Mouse (Mus musculus) forebrain, embryonic 12.5 days (tissue): ENCODE measurements at regions not wholly inside any gene's neighbourhood (a gene's known extent, or its start where the extent isn't known, plus 50 kb on each side); places are given as distances from the start of the nearest gene placed in this dataset.

Experiments used
- ATAC-seq: fragments of 200-750 bp; cut with Nextera tagmentation; 2 replicates; pipeline ENCODE4 v1.8.0; 2017; ENCODE audit warnings: moderate TSS enrichment; ENCODE audit not compliant: low FRiP score
- H3K27ac ChIP-seq: fragments of 300-500 bp; sonication (generic); 2 replicates; pipeline ENCODE4 v1.5.1; 2016; ENCODE audit warnings: mild to moderate bottlenecking
- H3K27me3 ChIP-seq: fragments of 300-500 bp; sonication (generic); 2 replicates; pipeline ENCODE4 v1.6.1; 2016; ENCODE audit warnings: mild to moderate bottlenecking
- H3K36me3 ChIP-seq: fragments of 300-500 bp; sonication (generic); replicated peaks from 2 replicates; pipeline ENCODE4 v1.6.1; 2016; ENCODE audit warnings: mild to moderate bottlenecking
- H3K4me1 ChIP-seq: fragments of 300-500 bp; sonication (generic); 2 replicates; pipeline ENCODE4 v1.6.1; 2016
- H3K4me2 ChIP-seq: fragments of 300-500 bp; sonication (generic); 2 replicates; pipeline ENCODE4 v1.6.1; 2016; ENCODE audit warnings: mild to moderate bottlenecking, moderate library complexity
- H3K4me3 ChIP-seq: fragments of 300-500 bp; sonication (generic); replicated peaks from 2 replicates; pipeline ENCODE4 v1.5.1; 2016; ENCODE audit warnings: mild to moderate bottlenecking
- H3K9ac ChIP-seq: fragments of 300-500 bp; sonication (generic); 2 replicates; pipeline ENCODE4 v1.6.1; 2016; ENCODE audit warnings: mild to moderate bottlenecking
- H3K9me3 ChIP-seq: fragments of 300-500 bp; sonication (generic); 2 replicates; pipeline ENCODE4 v1.6.1; 2016
- WGBS: fragments of 180-500 bp; shearing (Covaris S2); methylation state at CpG from one replicate; pipeline ENCODE4 v1.1.7; 2016; 5-methylcytosine and 5-hydroxymethylcytosine counted together

- no peak for ATAC-seq
- Histone ChIP-seq H3K4me3 (no peak overlapping the region), H3K9me3 (0 out of 2 replicates have a peak, but pooled peaks cover 3% of the 10 kb centered on the region), H3K9ac (no peak overlapping the region), H3K27me3 (no peaks in the 10 kb centered on the region), H3K27ac (no peak overlapping the region), H3K36me3 (no peaks in the 10 kb centered on the region), H3K4me1 (no peaks in the 10 kb centered on the region), H3K4me2 (no peak overlapping the region)
- WGBS = 98% methylated on average over 1 of the region's 1 CpGs
These were observed 152.3 kb upstream of the Slc7a11 start for GRCm38 (mm10) chr3:50595732-50596131.

DNA sequence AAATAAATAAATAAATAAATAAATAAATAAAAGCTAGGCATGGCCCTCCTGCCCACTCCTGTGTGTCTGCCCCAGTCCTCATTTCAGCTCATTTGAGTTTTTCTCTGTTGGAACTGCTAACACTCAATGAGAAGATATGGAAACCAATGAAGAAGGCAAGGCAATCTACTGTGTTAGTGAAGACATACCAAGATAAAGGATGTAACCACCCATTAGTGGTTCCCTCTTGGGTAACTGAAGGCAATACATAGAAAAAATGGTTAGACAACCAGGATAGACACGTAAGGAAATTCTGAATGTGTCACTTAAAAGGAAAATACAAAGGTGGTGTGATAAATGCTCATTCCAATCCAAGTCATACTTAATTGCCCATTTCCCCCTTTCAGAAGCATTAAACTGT, 140.9 kb upstream of the Slc7a11 start:
- ATAC-seq = no peak
- no peaks in the 10 kb centered on the region for H3K4me1 ChIP-seq
- no peaks in the 10 kb centered on the region for H3K36me3 ChIP-seq
- H3K4me3 ChIP-seq = no peak overlapping the region
- no peaks in the 10 kb centered on the region for H3K27me3 ChIP-seq
- H3K4me2 ChIP-seq = no peak overlapping the region
- no peaks in the 10 kb centered on the region for H3K9me3 ChIP-seq
- no peak overlapping the region for H3K9ac ChIP-seq
- WGBS = 88% methylated on average over 1 of the region's 1 CpGs
- no peak overlapping the region for H3K27ac ChIP-seq

- WGBS = 79% methylated on average over 6 of the region's 6 CpGs
- H3K4me2 ChIP-seq = no peak overlapping the region
- no peaks in the 10 kb centered on the region for H3K9me3 ChIP-seq
- ATAC-seq = no peak
- no peak overlapping the region for H3K9ac ChIP-seq
- no peaks in the 10 kb centered on the region for H3K27me3 ChIP-seq
- no peaks in the 10 kb centered on the region for H3K36me3 ChIP-seq
- H3K4me3 ChIP-seq = no peak overlapping the region
- no peaks in the 10 kb centered on the region for H3K4me1 ChIP-seq
- H3K27ac ChIP-seq = no peak overlapping the region
These were observed 140.1 kb upstream of the Slc7a11 start for GRCm38 (mm10) chr3:50583475-50583874.

GRCm38 (mm10) chr3:50574388-50574787, 131.0 kb upstream of the Slc7a11 start:
- WGBS = 95% methylated on average over 9 of the region's 9 CpGs
- Histone ChIP-seq H3K27me3 (no peaks in the 10 kb centered on the region), H3K4me3 (no peak overlapping the region), H3K4me2 (no peak overlapping the region), H3K9me3 (0 out of 2 replicates have a peak, but pooled peaks cover 2% of the 10 kb centered on the region), H3K27ac (no peak overlapping the region), H3K4me1 (no peaks in the 10 kb centered on the region), H3K36me3 (no peaks in the 10 kb centered on the region), H3K9ac (no peak overlapping the region)
- ATAC-seq = no peak

DNA sequence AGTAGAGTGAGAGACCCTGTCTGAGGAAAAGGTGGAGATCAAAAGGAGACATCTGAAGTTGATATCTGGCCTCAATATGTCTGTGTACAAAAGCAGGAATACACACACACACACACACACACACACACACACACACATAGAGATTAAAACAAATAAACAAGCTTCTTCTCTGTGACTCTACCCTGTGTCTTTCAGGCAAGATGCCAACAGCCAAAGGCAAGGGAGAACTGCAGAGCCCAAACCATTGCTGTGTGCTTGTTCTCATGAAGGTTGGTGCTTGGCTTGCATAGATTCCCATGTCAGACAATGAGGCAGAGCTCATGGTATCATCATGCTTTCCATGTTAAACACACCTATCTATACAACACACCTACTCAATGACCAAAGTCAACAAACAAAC, 126.6 kb upstream of the Slc7a11 start:
- Histone ChIP-seq H3K9ac (no peak overlapping the region), H3K36me3 (no peaks in the 10 kb centered on the region), H3K4me3 (no peak overlapping the region), H3K27ac (no peak overlapping the region), H3K27me3 (no peaks in the 10 kb centered on the region), H3K4me2 (no peak overlapping the region), H3K9me3 (0 out of 2 replicates have a peak, but pooled peaks cover 2% of the 10 kb centered on the region), H3K4me1 (no peaks in the 10 kb centered on the region)
- no peak for ATAC-seq

GRCm38 (mm10) chr3:50569565-50569964, 126.2 kb upstream of the Slc7a11 start:
- H3K4me3 ChIP-seq = no peak overlapping the region
- H3K9me3 ChIP-seq = 0 out of 2 replicates have a peak, but pooled peaks cover 2% of the 10 kb centered on the region
- no peak overlapping the region for H3K4me2 ChIP-seq
- no peak overlapping the region for H3K9ac ChIP-seq
- no peaks in the 10 kb centered on the region for H3K36me3 ChIP-seq
- no peaks in the 10 kb centered on the region for H3K27me3 ChIP-seq
- no peak for ATAC-seq
- 94% methylated on average over 10 of the region's 10 CpGs for WGBS
- no peak overlapping the region for H3K27ac ChIP-seq
- H3K4me1 ChIP-seq = no peaks in the 10 kb centered on the region

- H3K27ac ChIP-seq = no peak overlapping the region
- H3K27me3 ChIP-seq = no peaks in the 10 kb centered on the region
- no peak for ATAC-seq
- WGBS = 78% methylated on average over 1 of the region's 1 CpGs
- no peak overlapping the region for H3K4me3 ChIP-seq
- H3K9ac ChIP-seq = no peak overlapping the region
- no peak overlapping the region for H3K4me2 ChIP-seq
- no peaks in the 10 kb centered on the region for H3K9me3 ChIP-seq
- H3K4me1 ChIP-seq = peaks cover 12% of the 10 kb centered on the region
- no peaks in the 10 kb centered on the region for H3K36me3 ChIP-seq
These were observed 110.7 kb upstream of the Slc7a11 start for GRCm38 (mm10) chr3:50554150-50554549.

DNA sequence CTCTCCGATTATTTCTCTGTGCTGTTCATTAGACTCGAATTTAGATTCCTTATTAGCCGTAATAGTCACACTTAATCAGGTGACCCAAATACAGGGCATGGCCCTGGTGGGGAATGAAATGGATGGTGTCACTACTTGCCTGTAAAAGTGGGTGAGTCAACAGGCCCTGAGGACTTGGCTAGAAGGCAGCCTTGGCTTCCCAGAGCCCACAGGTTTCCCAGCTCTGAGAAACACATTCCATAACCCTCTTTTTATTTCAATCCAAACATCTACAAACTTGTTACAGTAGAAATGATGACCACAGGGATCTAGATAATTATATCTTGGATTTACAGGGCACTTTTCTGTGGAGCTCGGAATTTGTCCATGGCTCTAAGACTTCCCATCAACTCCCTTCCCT, 105.2 kb upstream of the Slc7a11 start:
- H3K27me3 ChIP-seq = no peaks in the 10 kb centered on the region
- H3K27ac ChIP-seq = no peak overlapping the region
- peaks cover 12% of the 10 kb centered on the region for H3K4me1 ChIP-seq
- H3K36me3 ChIP-seq = no peaks in the 10 kb centered on the region
- H3K9me3 ChIP-seq = no peaks in the 10 kb centered on the region
- H3K9ac ChIP-seq = no peak overlapping the region
- WGBS = 90% methylated on average over 4 of the region's 4 CpGs
- H3K4me2 ChIP-seq = no peak overlapping the region
- H3K4me3 ChIP-seq = no peak overlapping the region
- no peak for ATAC-seq

DNA sequence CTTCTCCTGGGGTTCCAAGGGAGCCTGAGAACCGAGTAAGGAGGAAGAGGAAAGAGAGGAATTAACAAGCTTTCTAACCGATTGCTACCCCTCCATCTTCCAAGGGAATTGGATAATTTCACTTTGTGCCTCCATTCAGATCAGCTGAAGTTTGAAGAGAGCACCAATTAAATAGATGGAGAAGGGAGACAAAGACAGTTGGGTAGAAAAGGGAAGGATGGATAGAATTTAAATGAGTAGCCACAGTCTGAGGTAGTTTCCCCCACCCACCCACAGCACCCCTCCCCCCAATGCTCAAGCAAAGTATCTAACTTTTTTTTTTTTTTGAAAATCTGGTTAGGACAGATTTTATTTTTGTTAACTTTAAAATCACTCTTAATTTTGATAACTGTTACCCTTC, 87.2 kb upstream of the Slc7a11 start:
- 9% methylated on average over 2 of the region's 2 CpGs for WGBS
- no peaks in the 10 kb centered on the region; the same call in 1 of the 2 replicates for H3K9me3 ChIP-seq
- ATAC-seq = peak; percentile 57; the same call in 1 of the 2 replicates

GRCm38 (mm10) chr3:50524006-50524405, 80.6 kb upstream of the Slc7a11 start:
- no peaks in the 10 kb centered on the region for H3K27me3 ChIP-seq
- ATAC-seq = no peak
- H3K4me3 ChIP-seq = no peak overlapping the region
- WGBS = 74% methylated on average over 1 of the region's 1 CpGs
- H3K9ac ChIP-seq = no peak overlapping the region
- no peaks in the 10 kb centered on the region for H3K9me3 ChIP-seq
- H3K4me1 ChIP-seq = no peaks in the 10 kb centered on the region
- no peak overlapping the region for H3K27ac ChIP-seq
- H3K36me3 ChIP-seq = no peaks in the 10 kb centered on the region
- no peak overlapping the region for H3K4me2 ChIP-seq

More for the DNA sequence above, 87.2 kb upstream of the Slc7a11 start:
- no peak overlapping the region for H3K4me2 ChIP-seq
- H3K9ac ChIP-seq = no peak overlapping the region
- H3K36me3 ChIP-seq = no peaks in the 10 kb centered on the region
- H3K4me1 ChIP-seq = 0 out of 2 replicates have a peak, but pooled peaks cover 2% of the 10 kb centered on the region
- H3K27ac ChIP-seq = no peak overlapping the region
- H3K27me3 ChIP-seq = no peaks in the 10 kb centered on the region
- no peak overlapping the region for H3K4me3 ChIP-seq

DNA sequence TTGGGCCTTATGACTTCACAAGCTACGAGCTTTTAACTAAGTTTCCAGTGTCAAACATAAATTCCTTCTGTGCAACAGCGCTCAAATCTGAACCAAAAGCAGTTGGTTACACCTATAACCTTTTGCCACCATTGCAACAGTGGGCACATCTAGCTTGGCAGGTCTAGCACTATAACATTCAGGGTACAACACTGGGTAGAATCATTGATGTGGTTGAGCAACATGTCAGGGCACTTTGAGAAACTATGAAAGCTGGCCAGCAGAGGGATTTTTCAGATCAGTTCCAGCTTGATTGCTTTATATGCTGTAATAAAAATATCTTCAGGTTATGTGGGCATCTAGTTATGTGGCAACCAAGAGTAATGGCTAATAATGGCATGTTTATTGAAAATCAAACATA, 63.8 kb upstream of the Slc7a11 start:
- no peaks in the 10 kb centered on the region for H3K27me3 ChIP-seq
- 92% methylated on average over 2 of the region's 2 CpGs for WGBS
- no peak overlapping the region for H3K4me3 ChIP-seq
- H3K9me3 ChIP-seq = no peaks in the 10 kb centered on the region
- H3K4me2 ChIP-seq = no peak overlapping the region
- no peak for ATAC-seq
- H3K27ac ChIP-seq = no peak overlapping the region
- no peaks in the 10 kb centered on the region for H3K4me1 ChIP-seq
- no peak overlapping the region for H3K9ac ChIP-seq
- no peaks in the 10 kb centered on the region for H3K36me3 ChIP-seq
